Mouse (Mus musculus) splenic B cell, adult 2 months (primary cell): ENCODE results near the gene Nsg1.

ENCODE experiments used
- DNase-seq: peaks from one replicate; pipeline ENCODE4 v3.0.0-alpha.2; 2011; ENCODE audit warnings: low read depth, low spot score
- H3K27me3 ChIP-seq: 2 replicates; pipeline ENCODE4 v1.6.1; 2012; ENCODE audit warnings: mild to moderate bottlenecking, low read length, moderate library complexity, mixed read lengths; ENCODE audit not compliant: control insufficient read depth, poor library complexity, insufficient read depth, severe bottlenecking
- H3K36me3 ChIP-seq: 2 replicates; pipeline ENCODE4 v1.6.1; 2012; ENCODE audit warnings: mild to moderate bottlenecking, low read length, moderate library complexity, mixed read lengths; ENCODE audit not compliant: control insufficient read depth, poor library complexity, insufficient read depth, severe bottlenecking

Nsg1 gene

GRCm38 (mm10) chr5:38158947-38159633 lies 617 bp downstream of the Nsg1 start:
- no peaks in the 10 kb centered on the region for H3K36me3 ChIP-seq
- no peaks in the 10 kb centered on the region for H3K27me3 ChIP-seq
- no peak for DNase-seq

- H3K36me3 ChIP-seq: no peaks in the 10 kb centered on the region
- no peaks in the 10 kb centered on the region for H3K27me3 ChIP-seq
- DNase-seq: no peak
Measured at GRCm38 (mm10) chr5:38158501-38158946, 1.2 kb downstream of the Nsg1 start.

- H3K36me3 ChIP-seq: no peaks in the 10 kb centered on the region
- no peaks in the 10 kb centered on the region for H3K27me3 ChIP-seq
- DNase-seq: no peak
Measured at GRCm38 (mm10) chr5:38157481-38158020, 2.2 kb downstream of the Nsg1 start.

GRCm38 (mm10) chr5:38153636-38154035 lies 6.1 kb downstream of the Nsg1 start:
- H3K27me3 ChIP-seq: no peaks in the 10 kb centered on the region
- H3K36me3 ChIP-seq: no peaks in the 10 kb centered on the region
- no peak for DNase-seq

GRCm38 (mm10) chr5:38152201-38153108 lies 7.3 kb downstream of the Nsg1 start:
- Histone ChIP-seq H3K36me3 (no peaks in the 10 kb centered on the region), H3K27me3 (no peaks in the 10 kb centered on the region)
- DNase-seq: no peak

GRCm38 (mm10) chr5:38151264-38151663 lies 8.4 kb downstream of the Nsg1 start:
- H3K36me3 ChIP-seq: no peaks in the 10 kb centered on the region
- DNase-seq: no peak
- no peaks in the 10 kb centered on the region for H3K27me3 ChIP-seq

GRCm38 (mm10) chr5:38146524-38146923 lies 13.2 kb downstream of the Nsg1 start:
- DNase-seq: no peak
- H3K36me3 ChIP-seq: no peaks in the 10 kb centered on the region
- no peaks in the 10 kb centered on the region for H3K27me3 ChIP-seq

- DNase-seq: no peak
- H3K27me3 ChIP-seq: no peaks in the 10 kb centered on the region
- 0 out of 2 replicates have a peak, but pooled peaks cover 2% of the 10 kb centered on the region for H3K36me3 ChIP-seq
Measured at GRCm38 (mm10) chr5:38140893-38141292, 18.8 kb downstream of the Nsg1 start.

- Histone ChIP-seq H3K27me3 (no peaks in the 10 kb centered on the region), H3K36me3 (0 out of 2 replicates have a peak, but pooled peaks cover 2% of the 10 kb centered on the region)
- DNase-seq: no peak
Measured at GRCm38 (mm10) chr5:38137163-38137562, 22.5 kb downstream of the Nsg1 start.

GRCm38 (mm10) chr5:38136247-38136646 lies 23.5 kb downstream of the Nsg1 start:
- Histone ChIP-seq H3K36me3 (0 out of 2 replicates have a peak, but pooled peaks cover 2% of the 10 kb centered on the region), H3K27me3 (no peaks in the 10 kb centered on the region)
- DNase-seq: no peak

GRCm38 (mm10) chr5:38129339-38129738 lies 30.4 kb downstream of the Nsg1 start:
- Histone ChIP-seq H3K27me3 (no peaks in the 10 kb centered on the region), H3K36me3 (no peaks in the 10 kb centered on the region)
- DNase-seq: no peak

GRCm38 (mm10) chr5:38126519-38127306 lies 33.0 kb downstream of the Nsg1 start:
- Histone ChIP-seq H3K27me3 (no peaks in the 10 kb centered on the region), H3K36me3 (no peaks in the 10 kb centered on the region; the same call in 1 of the 2 replicates)
- DNase-seq: no peak

- Histone ChIP-seq H3K27me3 (no peaks in the 10 kb centered on the region), H3K36me3 (no peaks in the 10 kb centered on the region; the same call in 1 of the 2 replicates)
- DNase-seq: no peak
Measured at GRCm38 (mm10) chr5:38121699-38122098, 38.0 kb downstream of the Nsg1 start.

GRCm38 (mm10) chr5:38119268-38119667 lies 40.4 kb downstream of the Nsg1 start:
- Histone ChIP-seq H3K36me3 (no peaks in the 10 kb centered on the region; the same call in 1 of the 2 replicates), H3K27me3 (no peaks in the 10 kb centered on the region)
- DNase-seq: no peak
